Mouse (Mus musculus) G1E (cell line): ENCODE measurements at regions not wholly inside any gene's neighbourhood (a gene's known extent, or its start where the extent isn't known, plus 50 kb on each side); places are given as distances from the start of the nearest gene placed in this dataset.

Experiments
- GATA2 ChIP-seq: IDR thresholded peaks from 2 replicates; pipeline ENCODE4 v1.6.1; 2012; ENCODE audit warnings: low read depth, low read length, inconsistent platforms, borderline replicate concordance
- TAL1 ChIP-seq: conservative IDR thresholded peaks from 2 replicates; pipeline ENCODE4 v1.6.1; 2012; ENCODE audit warnings: low read depth, low read length, inconsistent platforms, mixed read lengths

DNA sequence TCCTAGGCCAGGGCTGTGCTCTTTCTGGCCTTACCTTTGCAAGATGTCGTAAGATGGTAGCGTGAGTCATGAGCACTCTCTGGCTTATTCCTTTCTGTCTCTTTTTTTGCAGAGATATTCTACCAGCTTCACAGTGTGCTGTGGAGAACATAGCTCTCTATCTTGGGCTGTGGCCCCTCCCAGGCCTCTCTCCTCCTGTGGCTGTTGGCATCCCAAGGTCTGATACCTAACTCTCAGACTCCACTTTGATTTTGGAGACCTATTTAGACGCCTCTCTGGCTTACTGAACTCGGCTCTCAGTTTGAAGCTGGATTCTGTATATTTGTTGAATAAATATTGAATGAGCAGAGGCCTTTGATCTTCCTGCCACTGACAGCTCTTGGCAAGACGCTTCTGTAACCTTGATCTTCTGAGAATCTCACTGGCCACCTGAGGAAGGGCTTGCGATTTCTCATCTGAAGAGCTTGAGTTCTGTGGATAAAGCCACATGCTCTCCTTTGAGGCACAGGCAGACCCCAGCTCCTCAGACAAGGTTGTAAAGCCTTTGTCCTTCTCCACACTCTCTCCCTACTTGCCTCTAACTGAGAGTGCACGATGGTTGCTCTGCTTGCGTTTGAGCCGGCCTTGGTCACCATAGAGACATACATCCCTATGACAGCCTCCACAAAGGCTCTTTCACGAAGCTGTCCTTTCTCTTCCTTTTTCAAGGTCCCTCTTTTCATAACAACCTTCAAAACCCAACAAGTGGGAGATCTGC, 323.7 kb downstream of the Eipr1 start:
- TF ChIP-seq GATA2 (no peak), TAL1 (no peak)
